Mouse (Mus musculus) limb, embryonic 11.5 days (tissue): ENCODE results near the gene Bhlha15. TPM values are rescaled to one million over a fixed set of nuclear protein-coding genes. Genes with fewer than 3 reads are reported as not detected.

Source experiments
- ATAC-seq: fragments of 200-750 bp; cut with Nextera tagmentation; 2 replicates; pipeline ENCODE4 v1.8.0; 2017; ENCODE audit warnings: low read depth; ENCODE audit not compliant: insufficient number of reproducible peaks, low FRiP score, low TSS enrichment
- DNase-seq: peaks from one replicate; pipeline ENCODE4 v3.0.0-alpha.2; 2015; ENCODE audit warnings: low spot score
- H3K27ac ChIP-seq: fragments of 300-500 bp; sonication (generic); replicated peaks from 2 replicates; pipeline ENCODE4 v1.5.1; 2014; ENCODE audit warnings: low read depth, mild to moderate bottlenecking, low read length
- H3K27me3 ChIP-seq: fragments of 300-500 bp; sonication (generic); 2 replicates; pipeline ENCODE4 v1.6.1; 2014; ENCODE audit warnings: mild to moderate bottlenecking, low read length, mixed read lengths; ENCODE audit not compliant: control insufficient read depth, insufficient read depth
- H3K36me3 ChIP-seq: fragments of 300-500 bp; sonication (generic); 2 replicates; pipeline ENCODE4 v1.6.1; 2014; ENCODE audit warnings: mild to moderate bottlenecking, low read length, moderate library complexity, mixed read lengths; ENCODE audit not compliant: control insufficient read depth, insufficient read depth
- H3K4me1 ChIP-seq: fragments of 300-500 bp; sonication (generic); 2 replicates; pipeline ENCODE4 v1.6.1; 2014; ENCODE audit warnings: low read length, mixed read lengths; ENCODE audit not compliant: control insufficient read depth, insufficient read depth
- H3K4me2 ChIP-seq: fragments of 300-500 bp; sonication (generic); 2 replicates; pipeline ENCODE4 v1.6.1; 2014; ENCODE audit warnings: low read depth, mild to moderate bottlenecking, moderate library complexity; ENCODE audit not compliant: severe bottlenecking
- H3K4me3 ChIP-seq: fragments of 300-500 bp; sonication (generic); 2 replicates; pipeline ENCODE4 v1.5.1; 2014; ENCODE audit warnings: low read depth, low read length
- H3K9ac ChIP-seq: fragments of 300-500 bp; sonication (generic); 2 replicates; pipeline ENCODE4 v1.6.1; 2014; ENCODE audit warnings: mild to moderate bottlenecking, low read length
- H3K9me3 ChIP-seq: fragments of 300-500 bp; sonication (generic); 2 replicates; pipeline ENCODE4 v1.6.1; 2016; ENCODE audit warnings: low read length; ENCODE audit not compliant: control insufficient read depth
- WGBS: fragments of 180-500 bp; shearing (Covaris S2); extraction: QIAGEN DNeasy Blood & Tissue Kit; methylation state at CpG from one replicate; pipeline ENCODE4 v1.1.7; 2014; 5-methylcytosine and 5-hydroxymethylcytosine counted together
- polyA plus RNA-seq: library from polyadenylated mRNA; unstranded; fragments of >200 nt; fragmentation: Nextera tagmentation; extraction: Ambion mirVana; gene quantifications from 2 replicates; pipeline ENCODE4 v1.2.1, GENCODE M21; 2014

The Bhlha15 gene
- polyA plus RNA-seq, 1 experiment from 2014 or later, result 0.15 TPM

- Histone ChIP-seq H3K4me2 (no peak overlapping the region), H3K9ac (no peak overlapping the region), H3K4me3 (no peak overlapping the region), H3K9me3 (no peaks in the 10 kb centered on the region), H3K4me1 (no peaks in the 10 kb centered on the region), H3K27ac (no peak overlapping the region), H3K27me3 (no peaks in the 10 kb centered on the region), H3K36me3 (peaks cover 7% of the 10 kb centered on the region; the same call in 1 of the 2 replicates)
- no peak for DNase-seq
- 83% methylated on average over 5 of the region's 5 CpGs for WGBS
- ATAC-seq, result no peak
These were observed 27.8 kb upstream of the Bhlha15 start for GRCm38 (mm10) chr5:144162080-144162812.

- H3K4me1 ChIP-seq, result no peaks in the 10 kb centered on the region
- no peak overlapping the region for H3K4me3 ChIP-seq
- 76% methylated on average over 10 of the region's 10 CpGs for WGBS
- H3K4me2 ChIP-seq, result no peak overlapping the region
- DNase-seq (no peak), ATAC-seq (no peak)
- H3K27ac ChIP-seq, result no peak overlapping the region
- no peaks in the 10 kb centered on the region for H3K9me3 ChIP-seq
- H3K36me3 ChIP-seq, result peaks cover 7% of the 10 kb centered on the region; the same call in 1 of the 2 replicates
- H3K9ac ChIP-seq, result no peak overlapping the region
- H3K27me3 ChIP-seq, result no peaks in the 10 kb centered on the region
These were observed 27.1 kb upstream of the Bhlha15 start for GRCm38 (mm10) chr5:144162813-144163517.

- ATAC-seq, result no peak
- no peak for DNase-seq
- Histone ChIP-seq H3K9ac (no peak overlapping the region), H3K4me1 (no peaks in the 10 kb centered on the region), H3K36me3 (peaks cover 5% of the 10 kb centered on the region; the same call in 1 of the 2 replicates), H3K9me3 (no peaks in the 10 kb centered on the region), H3K4me3 (no peak overlapping the region), H3K4me2 (no peak overlapping the region), H3K27ac (no peak overlapping the region), H3K27me3 (no peaks in the 10 kb centered on the region)
- WGBS, result 86% methylated on average over 3 of the region's 3 CpGs
These were observed 24.3 kb upstream of the Bhlha15 start for GRCm38 (mm10) chr5:144165756-144166155.

- H3K36me3 ChIP-seq, result peaks cover 11% of the 10 kb centered on the region
- no peak for DNase-seq
- no peaks in the 10 kb centered on the region for H3K27me3 ChIP-seq
- H3K4me3 ChIP-seq, result no peak overlapping the region
- 91% methylated on average over 8 of the region's 8 CpGs for WGBS
- H3K9ac ChIP-seq, result no peak overlapping the region; the same call in 1 of the 2 replicates
- no peak overlapping the region for H3K4me2 ChIP-seq
- H3K9me3 ChIP-seq, result no peaks in the 10 kb centered on the region
- no peaks in the 10 kb centered on the region for H3K4me1 ChIP-seq
- no peak overlapping the region for H3K27ac ChIP-seq
- no peak for ATAC-seq
These were observed 20.7 kb upstream of the Bhlha15 start for GRCm38 (mm10) chr5:144169275-144169975.

GRCm38 (mm10) chr5:144173648-144174047, 16.4 kb upstream of the Bhlha15 start:
- 93% methylated on average over 18 of the region's 18 CpGs for WGBS
- DNase-seq (no peak), ATAC-seq (no peak)
- H3K4me2 ChIP-seq, result no peak overlapping the region
- no peak overlapping the region for H3K4me3 ChIP-seq
- H3K27me3 ChIP-seq, result no peaks in the 10 kb centered on the region
- H3K9me3 ChIP-seq, result no peaks in the 10 kb centered on the region
- no peaks in the 10 kb centered on the region for H3K4me1 ChIP-seq
- no peak overlapping the region for H3K9ac ChIP-seq
- H3K27ac ChIP-seq, result no peak overlapping the region
- H3K36me3 ChIP-seq, result peaks cover 10% of the 10 kb centered on the region

- no peak overlapping the region for H3K4me3 ChIP-seq
- 37% methylated on average over 6 of the region's 6 CpGs for WGBS
- no peaks in the 10 kb centered on the region for H3K27me3 ChIP-seq
- H3K27ac ChIP-seq, result no peak overlapping the region
- no peaks in the 10 kb centered on the region for H3K4me1 ChIP-seq
- H3K9ac ChIP-seq, result no peak overlapping the region
- no peak for ATAC-seq
- no peaks in the 10 kb centered on the region for H3K9me3 ChIP-seq
- DNase-seq, result no peak
- H3K36me3 ChIP-seq, result peaks cover 8% of the 10 kb centered on the region; the same call in 1 of the 2 replicates
- no peak overlapping the region for H3K4me2 ChIP-seq
These were observed 11.9 kb upstream of the Bhlha15 start for GRCm38 (mm10) chr5:144178216-144178615.

- Histone ChIP-seq H3K36me3 (peaks cover 4% of the 10 kb centered on the region; the same call in 1 of the 2 replicates), H3K4me2 (no peak overlapping the region), H3K4me3 (no peak overlapping the region), H3K27me3 (no peaks in the 10 kb centered on the region), H3K4me1 (no peaks in the 10 kb centered on the region), H3K27ac (no peak overlapping the region), H3K9me3 (no peaks in the 10 kb centered on the region), H3K9ac (no peak overlapping the region)
- no peak for ATAC-seq
- no peak for DNase-seq
- WGBS, result 94% methylated on average over 7 of the region's 7 CpGs
These were observed 8.8 kb upstream of the Bhlha15 start for GRCm38 (mm10) chr5:144181249-144181648.

GRCm38 (mm10) chr5:144182542-144183247, 7.4 kb upstream of the Bhlha15 start:
- DNase-seq (no peak), ATAC-seq (no peak)
- no peak overlapping the region for H3K4me3 ChIP-seq
- H3K9ac ChIP-seq, result no peak overlapping the region
- no peaks in the 10 kb centered on the region for H3K9me3 ChIP-seq
- H3K27ac ChIP-seq, result no peak overlapping the region
- no peaks in the 10 kb centered on the region for H3K27me3 ChIP-seq
- no peak overlapping the region for H3K4me2 ChIP-seq
- H3K36me3 ChIP-seq, result peaks cover 5% of the 10 kb centered on the region; the same call in 1 of the 2 replicates
- no peaks in the 10 kb centered on the region for H3K4me1 ChIP-seq
- 66% methylated on average over 20 of the region's 20 CpGs for WGBS
